Mouse (Mus musculus) right cerebral cortex, adult 18-20 months (tissue): Measurements from ENCODE around the gene Dgkz.
A peak's percentile ranks its signal among the peaks of the same experiment; 100 is the strongest.

Experiments used
- DNase-seq: peaks from one replicate; pipeline ENCODE4 v3.0.0; 2022; ENCODE audit warnings: mixed read lengths

Gene Dgkz

GRCm38 (mm10) chr2:91959544-91960410, 15.9 kb downstream of the Dgkz start:
- no peak for DNase-seq

GRCm38 (mm10) chr2:91958701-91959457, 16.8 kb downstream of the Dgkz start:
- DNase-seq, result no peak

GRCm38 (mm10) chr2:91958049-91958448, 17.6 kb downstream of the Dgkz start:
- no peak for DNase-seq

- DNase-seq, result peak; percentile 94
Observed at GRCm38 (mm10) chr2:91957096-91957495, 18.6 kb downstream of the Dgkz start.

GRCm38 (mm10) chr2:91955875-91956274, 19.8 kb downstream of the Dgkz start:
- DNase-seq, result no peak

- no peak for DNase-seq
Observed at GRCm38 (mm10) chr2:91955121-91955591, 20.5 kb downstream of the Dgkz start.

- DNase-seq, result no peak
Observed at GRCm38 (mm10) chr2:91953825-91954224, 21.8 kb downstream of the Dgkz start.

GRCm38 (mm10) chr2:91950275-91951085, 25.2 kb downstream of the Dgkz start:
- DNase-seq, result no peak

- no peak for DNase-seq
Observed at GRCm38 (mm10) chr2:91949411-91950274, 26.0 kb downstream of the Dgkz start.

GRCm38 (mm10) chr2:91948792-91949241, 26.8 kb downstream of the Dgkz start:
- no peak for DNase-seq

- DNase-seq, result no peak
Observed at GRCm38 (mm10) chr2:91948151-91948509, 27.5 kb downstream of the Dgkz start.

GRCm38 (mm10) chr2:91947397-91948150, 28.1 kb downstream of the Dgkz start:
- no peak for DNase-seq

GRCm38 (mm10) chr2:91946836-91947235, 28.8 kb downstream of the Dgkz start:
- no peak for DNase-seq

- DNase-seq, result no peak
Observed at GRCm38 (mm10) chr2:91945483-91945882, 30.2 kb downstream of the Dgkz start, which contains the start of gene Gm9821. Gm9821 (plus strand) TSS chr2:91945703.

- peak; percentile 82 for DNase-seq
Observed at GRCm38 (mm10) chr2:91944170-91944950, 31.3 kb downstream of the Dgkz start.

- no peak for DNase-seq
Observed at GRCm38 (mm10) chr2:91942356-91942755, 33.3 kb downstream of the Dgkz start.

GRCm38 (mm10) chr2:91939303-91939935, 36.2 kb downstream of the Dgkz start:
- peak; percentile 67 for DNase-seq

- peak; percentile 83 for DNase-seq
Observed at GRCm38 (mm10) chr2:91936154-91936553, 39.5 kb downstream of the Dgkz start.

GRCm38 (mm10) chr2:91934826-91935525, 40.7 kb downstream of the Dgkz start:
- DNase-seq, result no peak
